Mouse (Mus musculus) embryonic facial prominence, embryonic 15.5 days (tissue): ENCODE measurements at regions not wholly inside any gene's neighbourhood (a gene's known extent, or its start where the extent isn't known, plus 50 kb on each side); places are given as distances from the start of the nearest gene placed in this dataset.

ENCODE experiments used
- ATAC-seq: fragments of 200-750 bp; cut with Nextera tagmentation; 2 replicates; pipeline ENCODE4 v1.8.0; 2017; ENCODE audit warnings: low read depth, moderate TSS enrichment; ENCODE audit not compliant: insufficient number of reproducible peaks, low FRiP score, low TSS enrichment
- H3K27ac ChIP-seq: fragments of 300-500 bp; sonication (generic); replicated peaks from 2 replicates; pipeline ENCODE4 v1.5.1; 2015; ENCODE audit warnings: mild to moderate bottlenecking, inconsistent platforms
- H3K27me3 ChIP-seq: fragments of 300-500 bp; sonication (generic); 2 replicates; pipeline ENCODE4 v1.6.1; 2015; ENCODE audit warnings: inconsistent platforms
- H3K36me3 ChIP-seq: fragments of 300-500 bp; sonication (generic); 2 replicates; pipeline ENCODE4 v1.6.1; 2015; ENCODE audit warnings: mild to moderate bottlenecking, inconsistent platforms
- H3K4me1 ChIP-seq: fragments of 300-500 bp; sonication (generic); 2 replicates; pipeline ENCODE4 v1.6.1; 2015; ENCODE audit warnings: inconsistent platforms
- H3K4me2 ChIP-seq: fragments of 300-500 bp; sonication (generic); replicated peaks from 2 replicates; pipeline ENCODE4 v1.6.1; 2015; ENCODE audit warnings: mild to moderate bottlenecking, inconsistent platforms
- H3K4me3 ChIP-seq: fragments of 300-500 bp; sonication (generic); replicated peaks from 2 replicates; pipeline ENCODE4 v1.5.1; 2015; ENCODE audit warnings: mild to moderate bottlenecking, inconsistent platforms
- H3K9ac ChIP-seq: fragments of 300-500 bp; sonication (generic); 2 replicates; pipeline ENCODE4 v1.6.1; 2015; ENCODE audit warnings: inconsistent platforms
- H3K9me3 ChIP-seq: fragments of 300-500 bp; sonication (generic); replicated peaks from 2 replicates; pipeline ENCODE4 v1.6.1; 2016; ENCODE audit warnings: inconsistent platforms
- WGBS: fragments of 180-500 bp; shearing (Covaris S2); methylation state at CpG from one replicate; pipeline ENCODE4 v1.1.7; 2015; 5-methylcytosine and 5-hydroxymethylcytosine counted together

GRCm38 (mm10) chr10:108033317-108033795, 121.4 kb upstream of the Otogl start:
- no peaks in the 10 kb centered on the region for H3K36me3 ChIP-seq
- no peaks in the 10 kb centered on the region for H3K27me3 ChIP-seq
- no peak overlapping the region for H3K27ac ChIP-seq
- H3K9ac ChIP-seq, result no peak overlapping the region
- H3K4me1 ChIP-seq, result no peaks in the 10 kb centered on the region
- 100% methylated on average over 1 of the region's 1 CpGs for WGBS
- H3K4me2 ChIP-seq, result no peak overlapping the region
- no peaks in the 10 kb centered on the region for H3K9me3 ChIP-seq
- ATAC-seq, result no peak
- no peak overlapping the region for H3K4me3 ChIP-seq

GRCm38 (mm10) chr10:108027506-108027905, 115.6 kb upstream of the Otogl start:
- Histone ChIP-seq H3K4me1 (no peaks in the 10 kb centered on the region), H3K27ac (no peak overlapping the region), H3K9me3 (no peaks in the 10 kb centered on the region), H3K4me2 (no peak overlapping the region), H3K36me3 (no peaks in the 10 kb centered on the region), H3K27me3 (no peaks in the 10 kb centered on the region), H3K9ac (no peak overlapping the region), H3K4me3 (no peak overlapping the region)
- ATAC-seq, result no peak
- 60% methylated on average over 2 of the region's 2 CpGs for WGBS

GRCm38 (mm10) chr10:108024227-108024626, 112.3 kb upstream of the Otogl start:
- H3K27ac ChIP-seq, result no peak overlapping the region
- WGBS, result 85% methylated on average over 6 of the region's 6 CpGs
- no peaks in the 10 kb centered on the region for H3K36me3 ChIP-seq
- H3K4me1 ChIP-seq, result no peaks in the 10 kb centered on the region
- H3K4me2 ChIP-seq, result no peak overlapping the region
- H3K9ac ChIP-seq, result no peak overlapping the region
- H3K4me3 ChIP-seq, result no peak overlapping the region
- no peak for ATAC-seq
- no peaks in the 10 kb centered on the region for H3K27me3 ChIP-seq
- no peaks in the 10 kb centered on the region for H3K9me3 ChIP-seq

GRCm38 (mm10) chr10:108016552-108016951, 104.6 kb upstream of the Otogl start:
- no peaks in the 10 kb centered on the region for H3K9me3 ChIP-seq
- H3K4me1 ChIP-seq, result no peaks in the 10 kb centered on the region
- no peaks in the 10 kb centered on the region for H3K27me3 ChIP-seq
- no peaks in the 10 kb centered on the region for H3K36me3 ChIP-seq
- no peak overlapping the region for H3K27ac ChIP-seq
- H3K4me2 ChIP-seq, result no peak overlapping the region
- no peak for ATAC-seq
- 83% methylated on average over 1 of the region's 1 CpGs for WGBS
- H3K4me3 ChIP-seq, result no peak overlapping the region
- no peak overlapping the region for H3K9ac ChIP-seq

- Histone ChIP-seq H3K27me3 (no peaks in the 10 kb centered on the region), H3K9me3 (no peaks in the 10 kb centered on the region), H3K36me3 (no peaks in the 10 kb centered on the region), H3K4me1 (no peaks in the 10 kb centered on the region), H3K27ac (no peak overlapping the region), H3K9ac (no peak overlapping the region), H3K4me2 (no peak overlapping the region), H3K4me3 (no peak overlapping the region)
- 76% methylated on average over 2 of the region's 2 CpGs for WGBS
- no peak for ATAC-seq
Measured at GRCm38 (mm10) chr10:107994836-107995585, 83.1 kb upstream of the Otogl start.

- Histone ChIP-seq H3K9me3 (no peaks in the 10 kb centered on the region), H3K27ac (no peak overlapping the region), H3K4me2 (no peak overlapping the region), H3K9ac (no peak overlapping the region), H3K4me3 (no peak overlapping the region), H3K4me1 (no peaks in the 10 kb centered on the region), H3K27me3 (no peaks in the 10 kb centered on the region), H3K36me3 (no peaks in the 10 kb centered on the region)
- 58% methylated on average over 3 of the region's 3 CpGs for WGBS
- ATAC-seq, result no peak
Measured at GRCm38 (mm10) chr10:107992621-107993020, 80.7 kb upstream of the Otogl start.

GRCm38 (mm10) chr10:107990557-107990956, 78.6 kb upstream of the Otogl start:
- H3K4me2 ChIP-seq, result no peak overlapping the region
- 69% methylated on average over 3 of the region's 3 CpGs for WGBS
- no peaks in the 10 kb centered on the region for H3K9me3 ChIP-seq
- H3K36me3 ChIP-seq, result no peaks in the 10 kb centered on the region
- H3K9ac ChIP-seq, result no peak overlapping the region
- no peaks in the 10 kb centered on the region for H3K4me1 ChIP-seq
- no peak for ATAC-seq
- H3K27ac ChIP-seq, result no peak overlapping the region
- H3K27me3 ChIP-seq, result no peaks in the 10 kb centered on the region
- H3K4me3 ChIP-seq, result no peak overlapping the region

- no peak overlapping the region for H3K4me3 ChIP-seq
- no peaks in the 10 kb centered on the region for H3K4me1 ChIP-seq
- ATAC-seq, result no peak
- H3K36me3 ChIP-seq, result no peaks in the 10 kb centered on the region
- no peaks in the 10 kb centered on the region for H3K9me3 ChIP-seq
- H3K27me3 ChIP-seq, result no peaks in the 10 kb centered on the region
- no peak overlapping the region for H3K4me2 ChIP-seq
- WGBS, result 75% methylated on average over 2 of the region's 2 CpGs
- no peak overlapping the region for H3K9ac ChIP-seq
- H3K27ac ChIP-seq, result no peak overlapping the region
Measured at GRCm38 (mm10) chr10:107989913-107990312, 78.0 kb upstream of the Otogl start.

GRCm38 (mm10) chr10:107982632-107983031, 70.7 kb upstream of the Otogl start:
- ATAC-seq, result no peak
- no peak overlapping the region for H3K9ac ChIP-seq
- no peaks in the 10 kb centered on the region for H3K4me1 ChIP-seq
- H3K36me3 ChIP-seq, result no peaks in the 10 kb centered on the region
- no peaks in the 10 kb centered on the region for H3K9me3 ChIP-seq
- no peaks in the 10 kb centered on the region for H3K27me3 ChIP-seq
- no peak overlapping the region for H3K4me2 ChIP-seq
- WGBS, result 82% methylated on average over 5 of the region's 5 CpGs
- no peak overlapping the region for H3K27ac ChIP-seq
- H3K4me3 ChIP-seq, result no peak overlapping the region

- H3K27ac ChIP-seq, result no peak overlapping the region
- 100% methylated on average over 1 of the region's 1 CpGs for WGBS
- no peak overlapping the region for H3K4me2 ChIP-seq
- H3K27me3 ChIP-seq, result no peaks in the 10 kb centered on the region
- H3K4me1 ChIP-seq, result no peaks in the 10 kb centered on the region
- H3K9ac ChIP-seq, result no peak overlapping the region
- H3K9me3 ChIP-seq, result no peaks in the 10 kb centered on the region
- ATAC-seq, result no peak
- no peak overlapping the region for H3K4me3 ChIP-seq
- no peaks in the 10 kb centered on the region for H3K36me3 ChIP-seq
Measured at GRCm38 (mm10) chr10:107982082-107982481, 70.1 kb upstream of the Otogl start.

GRCm38 (mm10) chr10:107976392-107976965, 64.5 kb upstream of the Otogl start:
- 0 out of 2 replicates have a peak, but pooled peaks have one; percentile 7 for ATAC-seq
- no peak overlapping the region for H3K4me3 ChIP-seq
- H3K9ac ChIP-seq, result no peak overlapping the region
- no peak overlapping the region for H3K4me2 ChIP-seq
- H3K27ac ChIP-seq, result no peak overlapping the region
- no peaks in the 10 kb centered on the region for H3K4me1 ChIP-seq
- H3K27me3 ChIP-seq, result no peaks in the 10 kb centered on the region
- no peaks in the 10 kb centered on the region for H3K36me3 ChIP-seq
- 91% methylated on average over 3 of the region's 3 CpGs for WGBS
- H3K9me3 ChIP-seq, result no peaks in the 10 kb centered on the region

- no peak overlapping the region for H3K9ac ChIP-seq
- H3K4me3 ChIP-seq, result no peak overlapping the region
- no peaks in the 10 kb centered on the region for H3K9me3 ChIP-seq
- H3K27me3 ChIP-seq, result no peaks in the 10 kb centered on the region
- no peak overlapping the region for H3K27ac ChIP-seq
- no peaks in the 10 kb centered on the region for H3K36me3 ChIP-seq
- no peaks in the 10 kb centered on the region for H3K4me1 ChIP-seq
- no peak for ATAC-seq
- no peak overlapping the region for H3K4me2 ChIP-seq
Measured at GRCm38 (mm10) chr10:107971748-107972147, 59.8 kb upstream of the Otogl start.
